Mouse (Mus musculus) olfactory bulb, adult 2 months (tissue): ENCODE data around the gene Zfx.

Experiments
- CTCF ChIP-seq: fragments of 200-500 bp; IDR thresholded peaks from 2 replicates; pipeline ENCODE4 v1.5.1; 2012; ENCODE audit warnings: low read depth, mild to moderate bottlenecking, low read length, moderate library complexity; ENCODE audit not compliant: insufficient read depth
- POLR2A ChIP-seq: fragments of 200-500 bp; IDR thresholded peaks from 2 replicates; pipeline ENCODE4 v1.6.1; 2012; ENCODE audit warnings: mild to moderate bottlenecking, low read depth, low read length, moderate library complexity; ENCODE audit not compliant: insufficient read depth

DNA sequence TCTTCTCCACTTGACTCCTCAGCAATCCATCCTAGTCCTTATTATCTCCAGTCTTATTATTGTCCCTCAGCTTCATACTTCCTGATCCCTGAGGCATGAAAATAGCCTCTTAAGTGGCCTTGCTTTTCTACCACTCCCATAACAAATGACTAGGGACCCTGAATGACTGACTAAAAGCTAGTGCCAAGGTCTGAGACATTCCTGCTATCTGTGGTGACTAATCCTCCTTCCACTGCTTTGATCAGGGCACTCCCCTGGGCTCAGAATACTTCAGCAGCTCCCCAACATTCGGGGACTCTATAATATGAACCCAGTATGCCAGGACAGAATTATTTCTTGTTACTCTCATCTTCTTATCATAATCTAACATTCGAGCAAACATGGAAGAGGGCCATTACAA is 17.5 kb downstream of the Zfx start:
- TF ChIP-seq CTCF, result no peak
- TF ChIP-seq POLR2A, result no peak
